Mouse (Mus musculus) testis, adult 2 months (tissue): Measurements from ENCODE around the gene Cracr2a.

Experiments
- CTCF ChIP-seq: fragments of 200-500 bp; IDR thresholded peaks from 2 replicates; pipeline ENCODE4 v1.5.1; 2012; ENCODE audit warnings: low read depth, mild to moderate bottlenecking, inconsistent platforms, low read length, moderate library complexity; ENCODE audit not compliant: control insufficient read depth, insufficient read depth, insufficient replicate concordance
- POLR2A ChIP-seq: fragments of 200-500 bp; IDR thresholded peaks from 2 replicates; pipeline ENCODE4 v1.6.1; 2012; ENCODE audit warnings: low read depth, mild to moderate bottlenecking, inconsistent platforms, low read length, moderate library complexity; ENCODE audit not compliant: control insufficient read depth

- TF ChIP-seq CTCF, result no peak
- TF ChIP-seq POLR2A, result no peak
Observed at GRCm38 (mm10) chr6:127672071-127672470, 110.9 kb downstream of the Cracr2a start.
